Mouse (Mus musculus) brain, adult 2 months (tissue): ENCODE measurements at regions not wholly inside any gene's neighbourhood (a gene's known extent, or its start where the extent isn't known, plus 50 kb on each side); places are given as distances from the start of the nearest gene placed in this dataset.
A peak's percentile ranks its signal among the peaks of the same experiment; 100 is the strongest.

Experiments
- DNase-seq: peaks from one replicate; pipeline ENCODE4 v3.0.0; 2011; ENCODE audit warnings: low read depth, low spot score

- no peak for DNase-seq
Observed at GRCm38 (mm10) chrX:158451792-158452191, 408.7 kb upstream of the Cnksr2 start.

- DNase-seq: no peak
Observed at GRCm38 (mm10) chrX:158423554-158424258, 380.6 kb upstream of the Cnksr2 start.

DNA sequence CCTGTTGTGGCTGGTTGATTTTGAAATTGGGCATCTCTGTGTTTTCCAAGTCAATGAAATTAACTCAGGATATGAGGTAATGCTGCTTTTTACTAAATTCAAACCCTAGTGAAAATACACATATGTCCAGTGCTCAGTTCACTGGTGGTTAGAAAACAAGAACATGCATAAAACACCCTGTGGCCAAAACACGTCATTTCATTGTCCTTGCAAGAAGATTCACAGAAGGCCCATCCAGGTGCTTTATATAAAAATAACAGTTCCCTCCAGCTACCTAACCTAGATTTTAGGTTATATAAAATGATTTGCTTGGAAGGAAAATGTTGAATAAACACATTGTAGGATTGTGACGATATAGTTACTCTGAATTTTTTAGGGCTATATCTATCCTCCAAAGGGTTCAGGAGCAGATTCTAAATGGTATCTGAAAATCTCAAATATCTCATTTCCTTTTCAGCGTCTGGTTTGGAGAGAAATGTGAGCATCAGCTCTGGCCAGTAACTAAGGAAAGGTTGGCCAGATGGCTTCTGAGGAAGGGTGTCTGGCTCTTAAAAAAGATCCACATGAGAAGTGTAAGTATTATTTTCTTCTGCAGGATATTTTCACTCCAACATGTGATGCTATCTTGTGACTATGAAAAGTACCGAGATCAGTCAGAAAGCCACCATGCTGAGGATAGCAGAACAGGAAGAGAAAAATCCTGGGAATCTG, 351.2 kb upstream of the Cnksr2 start:
- peak; percentile 85 for DNase-seq

GRCm38 (mm10) chrX:158375791-158376190, 332.7 kb upstream of the Cnksr2 start:
- DNase-seq: peak; percentile 97

DNA sequence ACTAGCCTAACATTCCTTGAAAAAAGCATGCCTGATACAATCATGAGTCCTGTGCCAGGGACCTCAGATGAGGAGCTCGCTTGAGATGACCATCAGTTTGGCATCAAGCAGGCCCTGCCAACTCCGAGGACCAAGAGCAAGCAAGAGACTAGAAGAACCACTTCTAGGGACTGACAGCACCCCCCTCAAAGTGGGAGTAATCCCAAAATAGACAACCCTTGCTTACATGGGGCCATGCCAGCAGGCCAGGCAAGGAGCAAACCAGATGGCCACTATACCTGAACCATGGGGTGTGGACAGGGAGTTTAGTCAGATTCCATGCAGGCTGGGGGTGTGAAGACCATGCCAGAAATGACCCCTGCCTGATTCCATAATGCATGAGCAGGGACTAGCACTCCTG, 330.1 kb upstream of the Cnksr2 start:
- DNase-seq: peak; percentile 61
